Mouse (Mus musculus) bone marrow, adult 2 months (tissue): Measurements from ENCODE around the gene Tyms. TPM values are rescaled to one million over a fixed set of nuclear protein-coding genes. Genes with fewer than 3 reads are reported as not detected.

Experiments used
- H3K27ac ChIP-seq: fragments of 200-500 bp; 2 replicates; pipeline ENCODE4 v1.5.1; 2012; ENCODE audit warnings: low read depth, mild to moderate bottlenecking, control low read depth, inconsistent platforms, low read length; ENCODE audit not compliant: control insufficient read depth, poor library complexity, insufficient read depth
- H3K4me1 ChIP-seq: fragments of 200-500 bp; 2 replicates; pipeline ENCODE4 v1.6.1; 2011; ENCODE audit warnings: low read length; ENCODE audit not compliant: control insufficient read depth, insufficient read depth
- H3K4me3 ChIP-seq: fragments of 200-500 bp; replicated peaks from 2 replicates; pipeline ENCODE3; 2011; ENCODE audit warnings: mild to moderate bottlenecking, low read depth, low read length, control low read depth; ENCODE audit not compliant: control insufficient read depth
- CTCF ChIP-seq: fragments of 200-500 bp; IDR thresholded peaks from 2 replicates; pipeline ENCODE4 v1.5.1; 2011; ENCODE audit warnings: low read length, control low read depth; ENCODE audit not compliant: control insufficient read depth, insufficient read depth
- POLR2A ChIP-seq: fragments of 200-500 bp; IDR thresholded peaks from 2 replicates; pipeline ENCODE4 v1.6.1; 2011; ENCODE audit warnings: low read depth, mild to moderate bottlenecking, control low read depth, low read length, borderline replicate concordance; ENCODE audit not compliant: control insufficient read depth
- WGBS: fragments of 180-500 bp; shearing (Covaris S2); methylation state at CpG from one replicate; pipeline ENCODE4 v1.1.7; 2018; 5-methylcytosine and 5-hydroxymethylcytosine counted together
- polyA plus RNA-seq: library from polyadenylated mRNA; stranded (reverse); fragments of >200 nt; gene quantifications from 2 replicates; pipeline ENCODE4 v1.2.4, GENCODE M21; 2011; ENCODE audit warnings: low replicate concordance; ENCODE audit not compliant: missing spikeins, insufficient read depth, insufficient read length

Gene Tyms
- polyA plus RNA-seq, 1 experiment, result 80.0 TPM

DNA sequence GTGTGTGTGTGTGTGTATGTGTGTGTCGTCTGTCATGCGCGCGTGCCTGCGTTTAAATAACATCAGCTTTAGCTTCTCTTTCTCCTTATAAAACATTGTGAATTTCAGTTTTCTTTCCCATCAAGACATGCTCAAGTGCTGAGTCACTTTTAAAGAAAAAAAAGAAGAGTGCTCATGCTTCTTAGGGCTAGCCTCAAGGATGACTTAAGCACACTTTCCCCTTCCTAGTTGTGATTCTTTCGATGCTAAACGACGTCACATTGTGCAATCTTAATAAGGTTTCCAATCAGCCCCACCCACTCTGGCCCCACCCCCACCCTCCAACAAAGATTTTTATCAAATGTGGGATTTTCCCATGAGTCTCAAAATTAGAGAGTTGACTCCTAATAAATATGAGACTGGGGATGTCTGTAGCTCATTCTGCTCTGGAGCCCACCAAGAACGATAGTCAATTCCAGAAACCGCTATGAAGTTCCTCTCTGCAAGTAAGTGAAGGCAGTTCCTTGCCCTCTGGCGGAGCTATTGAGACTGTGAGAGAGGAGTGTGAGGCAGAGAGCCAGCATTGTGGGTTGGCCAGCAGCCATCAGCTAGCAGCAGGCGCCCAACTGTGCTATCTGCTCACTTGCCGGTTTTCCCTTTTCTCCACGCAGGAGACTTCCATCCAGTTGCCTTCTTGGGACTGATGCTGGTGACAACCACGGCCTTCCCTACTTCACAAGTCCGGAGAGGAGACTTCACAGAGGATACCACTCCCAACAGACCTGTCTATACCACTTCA is 60.5 kb downstream of the Tyms start, which contains the start of gene Il6:
TSS of gene Il6 (plus strand) at position 389 of the 778 bp plus-strand sequence.
- H3K4me1 ChIP-seq, result peaks cover 2% of the 10 kb centered on the region
- no peak within 1 kb of the TSS; the same call in 1 of the 2 replicates for H3K27ac ChIP-seq
- no peak within 1 kb of the TSS for H3K4me3 ChIP-seq
- TF ChIP-seq POLR2A (no peak), CTCF (peak; percentile 23; the same call in 1 of the 2 replicates)
- 7% methylated on average over 16 of the region's 16 CpGs for WGBS

Other genes starting within 250 kb of the Tyms start
- 2.4 TPM in 1 of 2 replicates, not detected in the other for gene Il6, start 60.5 kb downstream of the Tyms start, polyA plus RNA-seq
- gene Garem2, start 31.5 kb upstream of the Tyms start, polyA plus RNA-seq, result not detected in 2 replicates
- gene 3110082J24Rik, start 32.5 kb upstream of the Tyms start, polyA plus RNA-seq, result not detected in 2 replicates
- 25.7 and 51.3 TPM in 2 replicates for gene Hadha, start 81.5 kb upstream of the Tyms start, polyA plus RNA-seq
- gene Hadhb, start 81.6 kb upstream of the Tyms start, polyA plus RNA-seq, result 27.3 and 32.3 TPM in 2 replicates
- not detected in 2 replicates for gene Adgrf3, start 132.1 kb upstream of the Tyms start, polyA plus RNA-seq
- 4.6 and 7.5 TPM in 2 replicates for gene Selenoi, start 159.0 kb upstream of the Tyms start, polyA plus RNA-seq
- 0.82 TPM in 1 of 2 replicates, not detected in the other for gene Drc1, start 207.8 kb upstream of the Tyms start, polyA plus RNA-seq